Mouse (Mus musculus) B cell, adult 62 days (primary cell): ENCODE data around the gene Golph3l. TPM values are rescaled to one million over a fixed set of nuclear protein-coding genes. Genes with fewer than 3 reads are reported as not detected.

Experiments used
- total RNA-seq: library from RNA; stranded (reverse); gene quantifications from 4 replicates; pipeline ENCODE4 v1.2.4, GENCODE M21; 2023

The Golph3l gene
- 21.4 to 27.8 TPM (median 25.2 TPM) in 4 replicates for total RNA-seq

DNA sequence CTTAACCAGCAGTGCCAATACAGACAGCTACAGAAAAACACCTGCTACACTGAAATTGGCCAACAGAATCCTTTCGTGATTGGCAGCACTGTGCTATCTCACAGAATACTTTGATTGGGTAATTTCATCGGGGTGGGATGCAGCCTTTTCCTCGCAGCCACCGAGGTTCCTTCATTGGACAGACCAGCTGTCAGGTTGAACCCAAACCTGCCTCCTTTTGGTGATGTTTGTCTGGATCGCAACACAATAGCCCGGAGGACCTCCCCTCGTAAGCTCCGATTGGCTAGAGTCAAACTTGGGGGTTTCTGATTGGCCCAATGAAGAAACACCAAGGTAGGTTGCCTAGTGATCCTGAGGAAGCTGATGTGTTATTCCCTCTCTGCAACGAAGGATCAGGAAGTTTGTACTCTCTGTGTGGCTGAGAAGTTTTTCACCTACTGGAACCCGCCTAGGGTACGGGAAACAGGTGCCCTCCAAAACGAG, at the start of gene Golph3l:
Gene Golph3l (plus strand): TSS at position 331 of the 483 bp plus-strand sequence.

DNA sequence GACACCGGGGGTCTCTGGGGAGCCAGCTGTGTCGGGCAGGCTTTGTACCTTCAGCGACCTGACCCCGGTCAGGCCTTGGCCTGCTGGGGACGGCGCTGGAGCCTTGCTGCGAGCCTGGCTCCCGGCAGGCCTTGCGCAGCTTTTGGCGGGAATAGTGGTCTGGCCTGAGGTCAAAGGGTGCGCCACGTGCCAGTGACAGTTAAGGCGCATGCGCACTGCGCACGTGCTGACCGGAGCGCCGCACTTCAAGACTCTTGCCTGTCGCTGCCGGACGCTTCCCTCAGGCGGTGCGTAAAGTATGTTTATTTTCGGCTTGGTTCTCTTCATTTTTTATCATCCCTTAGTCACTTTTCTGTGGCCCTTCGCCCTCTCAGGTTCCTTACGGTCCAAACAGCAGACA, 29.3 kb upstream of the Golph3l start, which contains the start of gene Hormad1:
Gene Hormad1 (plus strand): TSS at position 241 of the 400 bp plus-strand sequence.

DNA sequence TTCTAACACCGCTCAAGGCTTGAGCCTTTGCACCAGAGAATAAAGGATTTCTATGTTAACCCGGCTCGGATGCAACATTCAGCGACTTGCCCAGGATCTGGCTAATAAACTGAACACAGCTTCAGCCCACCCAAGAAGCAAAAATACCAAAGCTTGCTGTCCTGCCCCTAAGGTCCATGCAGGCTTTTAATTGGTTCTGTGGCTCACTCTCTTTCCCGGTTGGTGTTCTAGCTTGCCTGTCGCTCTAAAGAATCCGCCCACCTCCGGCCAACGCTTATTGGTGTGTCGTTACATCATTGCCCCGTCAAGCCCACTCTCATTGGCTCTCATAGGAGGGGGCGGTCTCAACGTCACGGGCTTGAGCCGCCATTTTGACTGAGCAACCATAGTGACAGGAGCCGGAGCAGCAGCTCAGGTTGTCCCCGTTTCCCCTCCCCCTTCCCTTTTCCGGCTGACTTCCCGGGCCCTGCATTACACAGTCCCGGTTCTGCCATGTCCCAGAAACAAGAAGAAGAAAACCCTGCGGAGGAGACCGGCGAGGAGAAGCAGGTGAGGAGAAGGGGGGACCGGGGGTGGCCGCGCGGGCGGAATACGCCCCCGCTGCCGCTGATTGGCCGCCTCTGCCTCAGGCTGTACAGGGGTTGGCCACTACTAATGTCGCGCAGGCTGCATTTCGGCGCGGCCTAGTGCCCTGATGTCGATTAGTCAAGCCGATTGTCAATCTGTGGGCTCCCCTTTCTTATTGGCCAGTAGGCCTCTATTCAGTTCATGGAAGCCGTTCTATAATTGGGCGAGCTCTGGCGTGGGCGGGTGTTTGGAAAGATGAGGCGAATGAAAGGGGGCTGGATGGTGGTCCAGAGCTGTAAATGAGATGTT, 36.1 kb downstream of the Golph3l start, which contains the start of gene Ensa:
Gene Ensa (plus strand): TSS at position 366 of the 876 bp plus-strand sequence.

DNA sequence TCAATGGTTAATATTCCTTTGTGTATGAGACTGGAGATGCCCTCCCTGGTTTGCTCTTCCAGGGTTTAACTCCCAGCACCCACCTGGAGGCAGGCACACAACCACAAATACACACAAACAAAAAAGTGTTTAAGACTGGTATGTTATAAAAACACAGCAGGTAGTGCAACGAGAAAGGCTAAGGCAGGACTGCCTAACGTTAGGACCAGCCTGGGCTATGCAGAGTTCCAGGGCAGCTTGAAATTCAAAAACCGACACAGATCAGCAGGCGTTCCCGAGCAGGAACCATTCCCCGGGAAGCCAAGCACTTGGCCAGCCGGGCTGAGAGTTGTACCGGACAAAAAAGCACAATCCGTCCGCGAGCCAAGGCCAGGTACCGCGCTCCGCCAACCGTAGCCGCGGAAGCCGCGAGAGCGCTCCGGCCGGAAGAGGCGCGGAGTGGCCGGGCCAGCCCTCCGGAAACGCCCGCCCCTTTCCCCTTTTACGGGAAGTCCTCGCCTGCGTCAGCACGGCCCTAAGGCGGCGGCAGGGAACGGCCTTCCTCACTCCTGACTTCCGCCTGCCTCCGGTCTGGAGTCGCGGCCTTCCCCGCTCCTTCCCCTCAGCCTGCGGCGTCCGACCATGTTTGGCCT, 69.6 kb downstream of the Golph3l start, which contains the start of gene Mcl1:
Gene Mcl1 (plus strand): TSS at position 553 of the 632 bp plus-strand sequence.

Other genes starting within 250 kb of the Golph3l start
- 31.0 to 36.5 TPM (median 35.8 TPM) in 4 replicates for gene Setdb1, start 231.7 kb upstream of the Golph3l start, total RNA-seq
- gene 4930558C23Rik, start 186.1 kb upstream of the Golph3l start, total RNA-seq: not detected in 4 replicates
- 84.3 to 103 TPM (median 88.9 TPM) in 4 replicates for gene Arnt, start 154.5 kb upstream of the Golph3l start, total RNA-seq
- 1.3 to 2.5 TPM (median 1.4 TPM) in 4 replicates for gene Ctsk, start 89.7 kb upstream of the Golph3l start, total RNA-seq
- 409 to 475 TPM (median 445 TPM) in 4 replicates for gene Ctss, start 62.1 kb upstream of the Golph3l start, total RNA-seq
- gene Hormad1, start 29.3 kb upstream of the Golph3l start, total RNA-seq: 0.38 TPM in 1 of 4 replicates, not detected in the others
- 128 to 134 TPM (median 132 TPM) in 4 replicates for gene Ensa, start 36.1 kb downstream of the Golph3l start, total RNA-seq
- gene Mcl1, start 69.9 kb downstream of the Golph3l start, total RNA-seq: 366 to 452 TPM (median 394 TPM) in 4 replicates
- gene Adamtsl4, start 99.0 kb downstream of the Golph3l start, total RNA-seq: 12.4 to 19.6 TPM (median 13.0 TPM) in 4 replicates
- gene Ecm1, start 150.6 kb downstream of the Golph3l start, total RNA-seq: 5.4 to 8.5 TPM (median 7.0 TPM) in 4 replicates
- 72.4 to 79.5 TPM (median 74.5 TPM) in 4 replicates for gene Tars2, start 171.3 kb downstream of the Golph3l start, total RNA-seq
- 94.1 to 102 TPM (median 101 TPM) in 4 replicates for gene Rprd2, start 229.9 kb downstream of the Golph3l start, total RNA-seq